Mouse (Mus musculus) megakaryocyte, embryonic 14.5 days (primary cell): ENCODE measurements at regions not wholly inside any gene's neighbourhood (a gene's known extent, or its start where the extent isn't known, plus 50 kb on each side); places are given as distances from the start of the nearest gene placed in this dataset.

Source experiments
- FLI1 ChIP-seq: IDR thresholded peaks from 2 replicates; pipeline ENCODE4 v1.6.1; 2012; ENCODE audit warnings: low read length, inconsistent platforms, mixed read lengths
- GATA1 ChIP-seq: IDR thresholded peaks from 3 replicates; pipeline ENCODE4 v1.6.1; 2012; ENCODE audit warnings: mixed read lengths, low read length, inconsistent platforms, borderline replicate concordance

DNA sequence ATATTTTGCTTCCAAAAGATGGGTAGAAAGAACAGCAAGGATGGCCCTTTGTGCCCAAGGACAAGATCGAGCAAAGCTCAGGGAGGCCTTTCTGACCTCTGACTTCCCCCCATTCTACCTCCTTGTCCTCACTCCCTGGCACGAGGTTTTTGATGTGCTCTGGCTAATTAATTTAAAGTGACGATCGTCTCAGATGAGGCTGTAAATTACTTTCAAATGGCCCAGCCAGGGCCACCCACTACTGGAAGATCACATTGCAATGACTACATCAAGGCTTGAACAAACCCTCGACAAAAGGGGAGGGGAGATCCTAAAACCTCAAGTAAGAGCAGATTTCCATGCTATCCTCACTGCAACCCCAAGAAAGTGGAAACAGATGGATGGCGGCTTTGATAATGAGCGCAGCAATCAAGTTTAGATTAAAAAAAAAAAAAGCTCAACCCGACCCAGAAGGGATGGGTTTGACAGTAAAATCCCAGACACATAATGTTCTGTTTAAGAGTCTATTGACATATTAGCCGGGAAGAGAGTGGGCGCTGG lies 154.3 kb downstream of the Uaca start:
- TF ChIP-seq GATA1 (no peak), FLI1 (no peak)
